Mouse (Mus musculus): Measurements from ENCODE around the gene Gas2l1. TPM values are rescaled to one million over a fixed set of nuclear protein-coding genes. Genes with fewer than 3 reads are reported as not detected.

Gas2l1 gene
- polyA plus RNA-seq, 1 experiment from 2014 or later, result 36.3 TPM

- Histone ChIP-seq H3K9ac (no peak overlapping the region), H3K27ac (ENCODE audit: low read depth) (no peak overlapping the region), H3K4me1 (ENCODE audit: insufficient read depth) (no peaks in the 10 kb centered on the region), H3K27me3 (ENCODE audit: insufficient read depth, low read length) (no peaks in the 10 kb centered on the region), H3K36me3 (ENCODE audit: insufficient read depth) (peaks cover 32% of the 10 kb centered on the region), H3K9me3 (ENCODE audit: low read depth, low read length) (no peaks in the 10 kb centered on the region), H3K4me2 (no peak overlapping the region), H3K4me3 (ENCODE audit: low read depth, low read length) (no peak overlapping the region)
- WGBS, result 80% methylated on average over 8 of the region's 8 CpGs
- TF ChIP-seq CTCF (IDR thresholded peaks at IDR 0.05; ENCODE audit: low read depth), result no peak
- ATAC-seq (ENCODE audit: insufficient read depth) (no peak), DNase-seq (no peak)
These were observed 22.3 kb downstream of the Gas2l1 start for GRCm38 (mm10) chr11:5042645-5043381.

- ATAC-seq (ENCODE audit: insufficient read depth) (no peak), DNase-seq (no peak)
- Histone ChIP-seq H3K27ac (ENCODE audit: low read depth) (no peak overlapping the region), H3K9me3 (ENCODE audit: low read depth, low read length) (no peaks in the 10 kb centered on the region), H3K9ac (no peak overlapping the region), H3K4me1 (ENCODE audit: insufficient read depth) (no peaks in the 10 kb centered on the region), H3K4me3 (ENCODE audit: low read depth, low read length) (no peak overlapping the region), H3K27me3 (ENCODE audit: insufficient read depth, low read length) (no peaks in the 10 kb centered on the region), H3K4me2 (no peak overlapping the region), H3K36me3 (ENCODE audit: insufficient read depth) (peaks cover 47% of the 10 kb centered on the region)
- WGBS, result 58% methylated on average over 18 of the region's 18 CpGs
- no peak for TF ChIP-seq CTCF (IDR thresholded peaks at IDR 0.05; ENCODE audit: low read depth)
These were observed 23.9 kb downstream of the Gas2l1 start for GRCm38 (mm10) chr11:5041144-5041780.

- ATAC-seq (ENCODE audit: insufficient read depth), result no peak
- H3K9ac ChIP-seq, result no peak overlapping the region
- H3K4me1 ChIP-seq (ENCODE audit: insufficient read depth), result no peaks in the 10 kb centered on the region
- 88% methylated on average over 5 of the region's 5 CpGs for WGBS
- H3K36me3 ChIP-seq (ENCODE audit: insufficient read depth), result peaks cover 54% of the 10 kb centered on the region
- TF ChIP-seq CTCF (IDR thresholded peaks at IDR 0.05; ENCODE audit: low read depth), result no peak
- H3K27me3 ChIP-seq (ENCODE audit: insufficient read depth, low read length), result no peaks in the 10 kb centered on the region
- no peak overlapping the region for H3K27ac ChIP-seq (ENCODE audit: low read depth)
- no peak for DNase-seq
- H3K4me3 ChIP-seq (ENCODE audit: low read depth, low read length), result no peak overlapping the region
- no peaks in the 10 kb centered on the region for H3K9me3 ChIP-seq (ENCODE audit: low read depth, low read length)
- H3K4me2 ChIP-seq, result no peak overlapping the region
These were observed 24.5 kb downstream of the Gas2l1 start for GRCm38 (mm10) chr11:5040585-5040984.

- no peak for TF ChIP-seq CTCF (IDR thresholded peaks at IDR 0.05; ENCODE audit: low read depth)
- DNase-seq (no peak), ATAC-seq (ENCODE audit: insufficient read depth) (no peak)
- Histone ChIP-seq H3K4me1 (ENCODE audit: insufficient read depth) (no peaks in the 10 kb centered on the region), H3K27me3 (ENCODE audit: insufficient read depth, low read length) (no peaks in the 10 kb centered on the region), H3K4me2 (no peak overlapping the region), H3K9ac (no peak overlapping the region), H3K9me3 (ENCODE audit: low read depth, low read length) (no peaks in the 10 kb centered on the region), H3K4me3 (ENCODE audit: low read depth, low read length) (no peak overlapping the region), H3K36me3 (ENCODE audit: insufficient read depth) (peaks cover 71% of the 10 kb centered on the region), H3K27ac (ENCODE audit: low read depth) (no peak overlapping the region)
- WGBS, result 78% methylated on average over 8 of the region's 8 CpGs
These were observed 27.8 kb downstream of the Gas2l1 start for GRCm38 (mm10) chr11:5037146-5037854.

- Histone ChIP-seq H3K27me3 (ENCODE audit: insufficient read depth, low read length) (no peaks in the 10 kb centered on the region), H3K36me3 (ENCODE audit: insufficient read depth) (peaks cover 76% of the 10 kb centered on the region), H3K4me3 (ENCODE audit: low read depth, low read length) (no peak overlapping the region), H3K4me1 (ENCODE audit: insufficient read depth) (no peaks in the 10 kb centered on the region), H3K4me2 (no peak overlapping the region), H3K27ac (ENCODE audit: low read depth) (no peak overlapping the region), H3K9me3 (ENCODE audit: low read depth, low read length) (no peaks in the 10 kb centered on the region), H3K9ac (no peak overlapping the region)
- ATAC-seq (ENCODE audit: insufficient read depth) (no peak), DNase-seq (no peak)
- no peak for TF ChIP-seq CTCF (IDR thresholded peaks at IDR 0.05; ENCODE audit: low read depth)
- 94% methylated on average over 4 of the region's 4 CpGs for WGBS
These were observed 29.7 kb downstream of the Gas2l1 start for GRCm38 (mm10) chr11:5035421-5035820.

GRCm38 (mm10) chr11:5033136-5033535, 32.0 kb downstream of the Gas2l1 start:
- ATAC-seq (ENCODE audit: insufficient read depth), result no peak
- H3K9ac ChIP-seq, result no peak overlapping the region
- no peaks in the 10 kb centered on the region for H3K4me1 ChIP-seq (ENCODE audit: insufficient read depth)
- H3K36me3 ChIP-seq (ENCODE audit: insufficient read depth), result peaks cover 75% of the 10 kb centered on the region
- no peak for TF ChIP-seq CTCF (IDR thresholded peaks at IDR 0.05; ENCODE audit: low read depth)
- no peaks in the 10 kb centered on the region for H3K9me3 ChIP-seq (ENCODE audit: low read depth, low read length)
- WGBS, result 83% methylated on average over 3 of the region's 3 CpGs
- H3K27me3 ChIP-seq (ENCODE audit: insufficient read depth, low read length), result no peaks in the 10 kb centered on the region
- no peak overlapping the region for H3K27ac ChIP-seq (ENCODE audit: low read depth)
- no peak overlapping the region for H3K4me2 ChIP-seq
- no peak overlapping the region for H3K4me3 ChIP-seq (ENCODE audit: low read depth, low read length)
- no peak for DNase-seq

DNA sequence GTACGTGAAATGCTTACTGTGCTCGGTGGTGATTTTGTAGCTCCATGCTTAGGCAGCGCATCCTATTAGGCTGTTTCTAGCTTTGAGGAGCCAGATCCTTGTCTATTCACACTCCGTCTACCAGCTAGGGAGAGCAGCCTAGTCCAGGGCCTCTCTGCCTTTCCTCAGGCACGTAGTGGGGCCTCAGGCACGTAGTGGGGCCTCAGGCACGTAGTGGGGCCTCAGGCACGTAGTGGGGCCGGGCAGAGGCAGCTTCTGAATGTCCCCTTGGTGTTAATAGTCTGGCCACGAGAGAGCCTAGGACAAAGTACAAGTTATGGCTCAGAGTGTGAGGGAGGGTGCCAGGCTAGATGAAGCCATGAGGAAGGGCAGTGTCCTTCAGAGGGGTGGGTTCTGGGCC, 32.4 kb downstream of the Gas2l1 start:
- no peak for ATAC-seq (ENCODE audit: insufficient read depth)
- H3K4me2 ChIP-seq, result no peak overlapping the region
- WGBS, result 94% methylated on average over 10 of the region's 10 CpGs
- no peak overlapping the region for H3K4me3 ChIP-seq (ENCODE audit: low read depth, low read length)
- TF ChIP-seq CTCF (IDR thresholded peaks at IDR 0.05; ENCODE audit: low read depth), result no peak
- no peaks in the 10 kb centered on the region for H3K27me3 ChIP-seq (ENCODE audit: insufficient read depth, low read length)
- no peak overlapping the region for H3K9ac ChIP-seq
- no peaks in the 10 kb centered on the region for H3K9me3 ChIP-seq (ENCODE audit: low read depth, low read length)
- no peak for DNase-seq
- peaks cover 71% of the 10 kb centered on the region for H3K36me3 ChIP-seq (ENCODE audit: insufficient read depth)
- H3K4me1 ChIP-seq (ENCODE audit: insufficient read depth), result no peaks in the 10 kb centered on the region
- H3K27ac ChIP-seq (ENCODE audit: low read depth), result no peak overlapping the region

Data from lung, embryonic 14.5 days (tissue).